Mouse (Mus musculus): ENCODE measurements around the gene Slc25a13. TPM values are rescaled to one million over a fixed set of nuclear protein-coding genes. Genes with fewer than 3 reads are reported as not detected.
A peak's percentile ranks its signal among the peaks of the same experiment; 100 is the strongest.

Slc25a13 gene
- total and polyA plus RNA-seq, 3 experiments: not detected

DNA sequence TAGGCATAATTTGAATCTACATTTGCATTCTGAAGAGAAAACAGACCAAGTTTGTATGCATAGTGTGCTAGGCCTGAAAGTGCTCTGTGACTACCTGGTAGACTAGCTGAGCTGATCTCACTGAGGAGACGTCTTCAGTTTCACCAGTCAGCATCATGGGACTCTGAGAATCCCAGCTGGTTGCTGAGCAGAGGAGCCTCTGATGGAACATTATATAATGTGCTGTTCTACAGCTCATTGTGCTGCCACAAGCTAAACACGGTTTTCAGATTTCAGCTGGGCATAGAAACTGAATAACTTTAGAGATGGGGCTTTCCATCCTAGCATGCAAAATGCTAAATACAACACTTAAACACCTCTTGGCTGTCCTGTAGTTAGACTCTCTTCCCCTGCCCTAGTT, 205.6 kb downstream of the Slc25a13 start:
- Histone ChIP-seq H3K36me3 (replicated peaks in 1 of 2; ENCODE audit: control insufficient read depth in 1 of 2, insufficient read depth in 1 of 2, low read length in 1 of 2) (no peaks in the 10 kb centered on the region), H3K9ac (ENCODE audit: insufficient read depth, low read depth) (no peak overlapping the region), H3K79me2 (replicated peaks; ENCODE audit: control insufficient read depth, extremely low read depth, insufficient read depth, poor library complexity, severe bottlenecking) (no peaks in the 10 kb centered on the region), H3K4me1 (ENCODE audit: control insufficient read depth in 1 of 2, insufficient read depth in 2 of 2) (peaks cover 0 to 12% of the 10 kb centered on the region in 2 experiments; a peak in 3 of 4 replicates), H3K27me3 (replicated peaks) (no peaks in the 10 kb centered on the region), H3K4me3 (replicated peaks in 1 of 3; ENCODE audit: low read depth in 2 of 3, low read length in 2 of 3, poor library complexity in 1 of 3) (no peak overlapping the region), H3K9me3 (replicated peaks; ENCODE audit: low read length) (no peaks in the 10 kb centered on the region), H3K4me2 (ENCODE audit: insufficient read depth, low read depth, poor library complexity, severe bottlenecking) (no peak overlapping the region), H3K27ac (ENCODE audit: insufficient read depth, low read depth) (no peak overlapping the region)
- dilution Hi-C loops (cut with MboI; ENCODE audit: extremely low pct_ligation_motif_present, extremely low pct_unique_long_range_greater_than_20kb, low sequenced_read_pairs) (no loop called here), in situ Hi-C loops (cut with MboI; ENCODE audit: low pct_ligation_motif_present, low pct_unique_long_range_greater_than_20kb, low sequenced_read_pairs) (no loop called here)
- DNase-seq (ENCODE audit: extremely low read depth): no peak
- 0 out of 2 replicates have a peak, but pooled peaks have one; percentile 12 for TF ChIP-seq MEF2A (IDR thresholded peaks at IDR 0.05; ENCODE audit: borderline replicate concordance, low read depth, low read length)
- no peak for TF ChIP-seq NRF1 (IDR thresholded peaks at IDR 0.05; ENCODE audit: low read depth, low read length)
- 0 out of 2 replicates have a peak, but pooled peaks have one; percentile 10 for TF ChIP-seq IRF4 (IDR thresholded peaks at IDR 0.05; ENCODE audit: low read depth, low read length)
- TF ChIP-seq ETS1 (conservative IDR thresholded peaks at IDR 0.05; ENCODE audit: low read depth, low read length): peak; percentile 60

DNA sequence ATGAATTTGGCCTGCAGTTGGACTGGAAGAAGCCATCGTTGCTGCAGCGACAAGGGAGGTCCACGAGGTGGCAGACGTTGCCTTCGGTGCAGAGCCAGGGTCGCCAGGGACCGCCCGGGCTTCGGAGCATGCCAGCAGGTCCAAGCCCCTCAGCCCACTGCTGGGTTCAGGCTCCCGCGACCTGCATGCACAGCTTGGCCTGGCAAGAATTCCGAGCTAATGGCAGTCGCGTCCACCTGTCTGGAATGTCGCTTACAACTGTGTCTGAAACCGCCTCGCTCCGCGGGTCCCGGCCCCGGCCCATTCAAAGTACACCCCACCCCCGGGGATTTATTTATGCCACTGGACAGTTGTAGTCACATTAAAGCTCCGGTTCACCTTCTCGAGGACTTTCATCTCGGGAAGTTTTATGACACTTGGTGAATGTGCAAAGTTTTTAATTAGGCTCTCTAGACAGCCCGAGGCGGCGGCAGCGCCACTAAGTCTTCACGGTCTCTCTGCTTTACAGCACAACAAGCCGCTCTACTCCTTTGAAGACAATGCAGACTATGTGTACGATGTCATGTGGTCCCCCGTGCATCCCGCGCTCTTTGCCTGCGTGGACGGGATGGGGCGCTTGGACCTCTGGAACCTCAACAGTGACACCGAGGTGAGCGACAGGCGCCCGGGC, 211.1 kb downstream of the Slc25a13 start:
- TF ChIP-seq CHD1 (IDR thresholded peaks at IDR 0.05; ENCODE audit: low read depth, low read length) (no peak), RAD21 (IDR thresholded peaks at IDR 0.05; ENCODE audit: low read depth, low read length) (peak; percentile 35), NELFE (IDR thresholded peaks at IDR 0.05; ENCODE audit: low read depth, low read length) (no peak), ZNF384 (IDR thresholded peaks at IDR 0.05; ENCODE audit: low read depth, low read length) (no peak), USF2 (conservative IDR thresholded peaks at IDR 0.05; ENCODE audit: low read depth, low read length) (no peak), SMC3 (IDR thresholded peaks at IDR 0.05; ENCODE audit: low read depth, low read length) (no peak), RCOR1 (conservative IDR thresholded peaks at IDR 0.05; ENCODE audit: low read depth, low read length) (no peak), ELF1 (IDR thresholded peaks at IDR 0.05; ENCODE audit: low read depth, low read length) (no peak), CTCF (conservative IDR thresholded peaks at IDR 0.05 in 1 of 2, IDR thresholded peaks at IDR 0.05 in 1 of 2; ENCODE audit: low read depth in 2 of 2, low read length in 2 of 2) (0 out of 4 replicates have a peak, but pooled peaks of 1 of the 2 experiments have one; percentile 15)
- Histone ChIP-seq H3K27me3 (replicated peaks) (no peaks in the 10 kb centered on the region), H3K9me3 (replicated peaks; ENCODE audit: low read length) (no peaks in the 10 kb centered on the region), H3K79me2 (replicated peaks; ENCODE audit: control insufficient read depth, extremely low read depth, insufficient read depth, poor library complexity, severe bottlenecking) (no peaks in the 10 kb centered on the region), H3K36me3 (replicated peaks in 1 of 2; ENCODE audit: control insufficient read depth in 1 of 2, insufficient read depth in 1 of 2, low read length in 1 of 2) (no peaks in the 10 kb centered on the region), H3K27ac (ENCODE audit: insufficient read depth, low read depth) (no peak overlapping the region), H3K9ac (ENCODE audit: insufficient read depth, low read depth) (no peak overlapping the region), H3K4me3 (replicated peaks in 1 of 3; ENCODE audit: low read depth in 2 of 3, low read length in 2 of 3, poor library complexity in 1 of 3) (no peak overlapping the region), H3K4me1 (ENCODE audit: control insufficient read depth in 1 of 2, insufficient read depth in 2 of 2) (peaks cover 0 to 10% of the 10 kb centered on the region in 2 experiments; a peak in 3 of 4 replicates), H3K4me2 (ENCODE audit: insufficient read depth, low read depth, poor library complexity, severe bottlenecking) (no peak overlapping the region)
- dilution Hi-C loops (cut with MboI; ENCODE audit: extremely low pct_ligation_motif_present, extremely low pct_unique_long_range_greater_than_20kb, low sequenced_read_pairs): no loop called here
- in situ Hi-C loops (cut with MboI; ENCODE audit: low pct_ligation_motif_present, low pct_unique_long_range_greater_than_20kb, low sequenced_read_pairs): no loop called here
- no peak for DNase-seq (ENCODE audit: extremely low read depth)
